Mouse (Mus musculus) embryonic fibroblast, embryonic 13.5 days (primary cell): ENCODE measurements at regions not wholly inside any gene's neighbourhood (a gene's known extent, or its start where the extent isn't known, plus 50 kb on each side); places are given as distances from the start of the nearest gene placed in this dataset.

ENCODE experiments used
- CTCF ChIP-seq: IDR thresholded peaks from 2 replicates; pipeline ENCODE4 v1.5.1; 2011; ENCODE audit warnings: mild to moderate bottlenecking, control low read depth, low read length, moderate library complexity, borderline replicate concordance; ENCODE audit not compliant: insufficient read depth
- POLR2A ChIP-seq: IDR thresholded peaks from 2 replicates; pipeline ENCODE4 v1.6.1; 2011; ENCODE audit warnings: low read depth, mild to moderate bottlenecking, control low read depth, low read length, moderate library complexity

- TF ChIP-seq CTCF = no peak
- TF ChIP-seq POLR2A = no peak
Measured at GRCm38 (mm10) chr15:62209881-62210481, 1287.2 kb upstream of the A1bg start.
